Mouse (Mus musculus) embryonic facial prominence, embryonic 13.5 days (tissue): ENCODE measurements around the gene Pigh. TPM values are rescaled to one million over a fixed set of nuclear protein-coding genes. Genes with fewer than 3 reads are reported as not detected.

Experiments
- ATAC-seq: fragments of 200-750 bp; cut with Nextera tagmentation; 2 replicates; pipeline ENCODE4 v1.8.0; 2017; ENCODE audit warnings: low read depth; ENCODE audit not compliant: insufficient number of reproducible peaks, insufficient read depth, low FRiP score, low TSS enrichment
- H3K27ac ChIP-seq: fragments of 300-500 bp; sonication (generic); 2 replicates; pipeline ENCODE4 v1.5.1; 2015; ENCODE audit warnings: moderate library complexity, mild to moderate bottlenecking, inconsistent platforms
- H3K27me3 ChIP-seq: fragments of 300-500 bp; sonication (generic); 2 replicates; pipeline ENCODE4 v1.6.1; 2015; ENCODE audit warnings: mild to moderate bottlenecking, inconsistent platforms
- H3K36me3 ChIP-seq: fragments of 300-500 bp; sonication (generic); 2 replicates; pipeline ENCODE4 v1.6.1; 2015; ENCODE audit warnings: mild to moderate bottlenecking, inconsistent platforms
- H3K4me1 ChIP-seq: fragments of 300-500 bp; sonication (generic); 2 replicates; pipeline ENCODE4 v1.6.1; 2015; ENCODE audit warnings: inconsistent platforms
- H3K4me2 ChIP-seq: fragments of 300-500 bp; sonication (generic); 2 replicates; pipeline ENCODE4 v1.6.1; 2015; ENCODE audit warnings: moderate library complexity, mild to moderate bottlenecking, inconsistent platforms
- H3K4me3 ChIP-seq: fragments of 300-500 bp; sonication (generic); 2 replicates; pipeline ENCODE4 v1.5.1; 2015; ENCODE audit warnings: mild to moderate bottlenecking, inconsistent platforms
- H3K9ac ChIP-seq: fragments of 300-500 bp; sonication (generic); 2 replicates; pipeline ENCODE4 v1.6.1; 2015; ENCODE audit warnings: mild to moderate bottlenecking, inconsistent platforms
- H3K9me3 ChIP-seq: fragments of 300-500 bp; sonication (generic); 2 replicates; pipeline ENCODE4 v1.6.1; 2016; ENCODE audit warnings: inconsistent platforms
- WGBS: fragments of 180-500 bp; shearing (Covaris S2); methylation state at CpG from one replicate; pipeline ENCODE4 v1.1.7; 2015; ENCODE audit warnings: mixed read lengths; 5-methylcytosine and 5-hydroxymethylcytosine counted together
- polyA plus RNA-seq: library from polyadenylated mRNA; unstranded; fragments of >200 nt; fragmentation: Nextera tagmentation; extraction: Ambion mirVana; gene quantifications from 2 replicates; pipeline ENCODE4 v1.2.1, GENCODE M21; 2015

The Pigh gene
- polyA plus RNA-seq, 1 experiment from 2014 or later, result 36.5 TPM

DNA sequence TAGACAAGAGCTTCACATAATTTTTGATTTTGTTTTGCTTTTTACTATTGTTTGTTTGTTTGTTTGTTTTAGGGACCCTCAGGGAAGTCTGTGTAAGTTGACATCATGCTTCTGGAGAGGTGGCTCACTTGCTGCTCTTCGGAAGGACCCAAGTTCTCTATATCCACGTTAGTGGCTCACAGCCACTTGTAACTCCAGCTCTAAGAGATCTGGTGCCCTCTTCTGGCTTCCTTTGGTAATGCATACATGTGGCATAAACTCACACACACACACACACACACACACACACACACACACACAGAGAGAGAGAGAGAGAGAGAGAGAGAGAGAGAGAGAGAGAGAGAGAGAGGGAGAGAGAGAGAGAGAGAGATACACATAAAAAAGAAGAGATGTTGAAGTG is 15.1 kb upstream of the Pigh start:
- no peak for ATAC-seq
- no peaks in the 10 kb centered on the region for H3K4me1 ChIP-seq
- no peak overlapping the region for H3K9ac ChIP-seq
- H3K4me2 ChIP-seq, result no peak overlapping the region
- H3K36me3 ChIP-seq, result no peaks in the 10 kb centered on the region
- no peak overlapping the region for H3K27ac ChIP-seq
- H3K27me3 ChIP-seq, result no peaks in the 10 kb centered on the region
- H3K9me3 ChIP-seq, result no peaks in the 10 kb centered on the region
- H3K4me3 ChIP-seq, result no peak overlapping the region
- WGBS, result 71% methylated on average over 2 of the region's 2 CpGs

DNA sequence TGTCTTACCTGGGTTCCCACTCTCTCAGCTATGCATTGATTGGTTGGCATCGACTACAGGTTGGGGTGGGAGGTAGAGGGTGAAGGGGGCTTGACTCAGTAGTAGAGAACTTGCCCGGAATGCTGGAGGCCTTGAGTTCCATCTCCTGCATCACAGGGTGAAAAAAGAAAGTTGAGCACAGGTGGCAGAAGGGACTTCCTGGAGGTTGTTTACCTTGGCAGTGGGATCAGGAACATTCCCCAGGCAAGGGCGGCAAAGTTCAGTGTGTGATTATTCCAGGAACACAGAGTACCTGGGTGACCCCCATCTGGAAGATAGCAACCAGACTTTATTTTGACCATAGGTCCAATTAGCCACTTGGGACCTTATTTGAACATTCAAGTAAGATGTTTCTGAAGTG is 14.3 kb upstream of the Pigh start:
- H3K4me1 ChIP-seq, result no peaks in the 10 kb centered on the region
- H3K36me3 ChIP-seq, result no peaks in the 10 kb centered on the region
- no peak overlapping the region for H3K9ac ChIP-seq
- no peak for ATAC-seq
- WGBS, result 80% methylated on average over 3 of the region's 3 CpGs
- H3K9me3 ChIP-seq, result no peaks in the 10 kb centered on the region
- H3K27ac ChIP-seq, result no peak overlapping the region
- no peak overlapping the region for H3K4me2 ChIP-seq
- H3K27me3 ChIP-seq, result no peaks in the 10 kb centered on the region
- no peak overlapping the region for H3K4me3 ChIP-seq

DNA sequence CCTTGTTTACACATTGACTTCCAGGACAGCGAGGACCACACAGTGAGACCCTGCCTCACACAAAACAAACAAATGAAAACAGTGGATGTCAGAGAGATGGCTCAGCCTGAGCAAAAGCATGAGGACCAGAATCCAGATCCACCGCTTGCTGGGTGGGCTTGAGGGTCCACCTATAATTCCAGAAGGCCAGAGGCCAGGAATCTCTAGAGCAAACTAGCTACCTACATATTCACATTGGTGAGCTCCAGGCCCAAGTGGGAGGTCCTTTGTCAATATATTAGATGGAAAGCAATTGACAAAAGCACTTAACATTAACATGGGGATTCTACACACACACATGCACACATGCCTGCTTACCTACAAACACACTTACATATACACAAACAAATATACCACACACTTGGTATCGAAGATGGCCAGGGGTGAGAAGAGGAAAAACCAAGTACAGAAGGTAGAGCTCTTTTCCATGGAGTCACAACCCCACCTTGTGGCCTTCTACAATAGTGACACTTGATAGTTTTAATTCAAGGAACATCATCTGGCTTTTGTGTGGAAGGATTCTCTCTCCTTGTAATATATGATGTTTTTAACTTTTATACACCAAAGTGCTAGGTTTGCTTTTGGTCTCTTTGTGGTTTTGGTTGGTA is 7.8 kb upstream of the Pigh start:
- no peak overlapping the region for H3K4me3 ChIP-seq
- H3K27me3 ChIP-seq, result no peaks in the 10 kb centered on the region
- H3K27ac ChIP-seq, result no peak overlapping the region
- no peak overlapping the region for H3K4me2 ChIP-seq
- ATAC-seq, result no peak
- H3K9ac ChIP-seq, result no peak overlapping the region
- no peaks in the 10 kb centered on the region for H3K4me1 ChIP-seq
- no peaks in the 10 kb centered on the region for H3K9me3 ChIP-seq
- no peaks in the 10 kb centered on the region for H3K36me3 ChIP-seq
- WGBS, result 58% methylated on average over 3 of the region's 3 CpGs

DNA sequence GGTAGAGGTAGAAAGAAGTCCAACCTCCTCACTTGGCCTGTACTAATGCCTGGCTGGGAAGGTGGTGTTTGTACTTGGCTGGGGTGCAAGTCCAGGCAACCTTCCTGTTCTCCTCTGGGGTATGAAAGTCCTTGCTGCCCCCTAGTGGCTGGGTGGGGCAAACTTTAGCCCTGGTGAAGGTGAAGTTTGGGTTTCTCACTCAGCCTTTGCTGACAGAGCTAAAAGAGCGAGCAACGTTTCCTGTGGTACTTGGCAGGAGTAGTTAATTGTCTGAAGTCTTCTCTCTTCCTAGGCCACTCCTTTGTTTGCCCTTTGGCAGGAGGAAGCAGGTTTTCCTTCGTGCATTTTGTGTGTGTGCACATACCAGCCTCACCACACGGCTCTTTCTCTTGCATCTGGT is 3.1 kb upstream of the Pigh start:
- no peak overlapping the region for H3K27ac ChIP-seq
- H3K27me3 ChIP-seq, result no peaks in the 10 kb centered on the region
- ATAC-seq, result no peak
- H3K9me3 ChIP-seq, result no peaks in the 10 kb centered on the region
- no peak overlapping the region for H3K9ac ChIP-seq
- H3K4me3 ChIP-seq, result no peak overlapping the region
- peaks cover 10% of the 10 kb centered on the region; the same call in 1 of the 2 replicates for H3K4me1 ChIP-seq
- no peaks in the 10 kb centered on the region for H3K36me3 ChIP-seq
- H3K4me2 ChIP-seq, result no peak overlapping the region
- WGBS, result 42% methylated on average over 4 of the region's 4 CpGs

DNA sequence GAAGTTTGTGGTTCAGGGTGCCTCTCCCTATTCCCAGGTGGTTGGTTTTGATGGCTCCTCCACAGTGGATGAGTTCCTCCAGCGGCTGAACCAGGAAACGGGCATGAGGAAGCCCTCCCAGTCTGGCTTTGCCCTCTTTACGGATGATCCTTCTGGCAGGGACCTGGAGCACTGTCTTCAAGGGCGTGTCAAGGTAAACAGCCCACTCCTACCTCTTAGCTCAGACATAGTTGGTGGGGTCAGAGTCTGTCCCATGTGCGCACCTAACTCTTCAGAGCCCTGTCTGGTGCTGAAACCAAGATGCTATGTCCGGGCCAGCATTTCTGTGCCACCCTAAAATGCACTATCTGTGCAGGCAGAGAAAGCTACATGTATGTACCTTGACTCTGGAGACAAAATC is 16.1 kb downstream of the Pigh start:
- no peaks in the 10 kb centered on the region for H3K4me1 ChIP-seq
- 92% methylated on average over 6 of the region's 6 CpGs for WGBS

DNA sequence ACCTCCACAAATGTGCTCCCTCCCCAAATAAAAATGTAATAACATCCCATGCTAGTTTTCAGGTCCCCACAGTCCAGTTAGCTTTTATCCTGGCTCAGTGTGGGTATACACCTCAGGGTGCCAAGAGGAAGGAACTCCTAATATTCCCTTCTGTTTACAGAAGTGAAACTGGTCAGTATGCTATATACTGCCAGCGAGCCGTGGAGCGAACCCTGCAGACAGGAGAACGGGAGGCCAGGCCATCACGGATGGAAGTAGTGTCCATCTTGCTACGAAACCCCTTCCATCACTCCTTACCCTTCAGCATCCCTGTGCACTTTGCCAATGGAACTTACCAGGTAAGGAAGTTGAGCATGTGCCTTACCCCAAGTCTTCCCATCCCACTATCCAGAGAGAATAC is 16.9 kb downstream of the Pigh start:
- peaks cover 64% of the 10 kb centered on the region for H3K36me3 ChIP-seq
- ATAC-seq, result no peak
- no peaks in the 10 kb centered on the region for H3K4me1 ChIP-seq
- H3K4me3 ChIP-seq, result no peak overlapping the region
- no peaks in the 10 kb centered on the region for H3K9me3 ChIP-seq
- no peak overlapping the region for H3K9ac ChIP-seq
- no peaks in the 10 kb centered on the region for H3K27me3 ChIP-seq
- no peak overlapping the region for H3K27ac ChIP-seq
- WGBS, result 93% methylated on average over 6 of the region's 6 CpGs
- no peak overlapping the region for H3K4me2 ChIP-seq

More for the DNA sequence above, 16.1 kb downstream of the Pigh start:
- no peak overlapping the region for H3K9ac ChIP-seq
- peaks cover 67% of the 10 kb centered on the region for H3K36me3 ChIP-seq
- no peak for ATAC-seq
- no peak overlapping the region for H3K4me2 ChIP-seq
- no peak overlapping the region for H3K4me3 ChIP-seq
- H3K9me3 ChIP-seq, result no peaks in the 10 kb centered on the region
- no peaks in the 10 kb centered on the region for H3K27me3 ChIP-seq
- H3K27ac ChIP-seq, result no peak overlapping the region

DNA sequence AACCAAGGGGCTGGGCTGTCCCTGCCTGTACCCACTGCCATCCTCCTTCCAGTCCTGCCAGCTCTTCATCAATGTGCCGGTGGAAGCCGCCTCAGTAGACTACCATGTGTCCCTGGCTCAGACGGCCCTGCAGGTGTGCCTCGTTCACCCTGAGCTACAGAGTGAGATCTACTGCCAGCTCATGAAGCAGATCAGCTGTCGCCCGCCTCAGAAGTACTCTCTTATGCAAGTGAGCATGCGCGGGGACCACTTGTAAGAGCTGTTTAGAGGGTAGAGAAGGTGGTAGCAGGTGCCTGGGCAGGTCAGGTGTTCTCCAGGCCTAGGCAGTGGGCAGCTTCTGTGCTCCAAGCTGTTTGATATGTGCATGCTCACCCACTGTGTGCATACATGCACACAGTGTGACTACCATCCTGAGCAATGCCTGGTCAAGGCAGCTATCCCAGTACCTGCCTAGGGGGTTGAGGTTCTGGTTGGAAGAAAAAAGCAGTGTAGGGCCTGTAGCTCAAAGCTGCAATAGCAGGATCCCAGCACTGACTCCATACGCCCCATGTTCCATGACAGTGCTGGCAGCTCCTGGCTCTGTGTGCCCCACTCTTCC is 18.6 kb downstream of the Pigh start:
- no peaks in the 10 kb centered on the region for H3K27me3 ChIP-seq
- H3K4me3 ChIP-seq, result no peak overlapping the region
- H3K4me1 ChIP-seq, result no peaks in the 10 kb centered on the region
- no peak overlapping the region for H3K27ac ChIP-seq
- H3K9ac ChIP-seq, result no peak overlapping the region
- H3K9me3 ChIP-seq, result no peaks in the 10 kb centered on the region
- no peak for ATAC-seq
- no peak overlapping the region for H3K4me2 ChIP-seq
- peaks cover 49% of the 10 kb centered on the region for H3K36me3 ChIP-seq
- WGBS, result 85% methylated on average over 9 of the region's 9 CpGs

DNA sequence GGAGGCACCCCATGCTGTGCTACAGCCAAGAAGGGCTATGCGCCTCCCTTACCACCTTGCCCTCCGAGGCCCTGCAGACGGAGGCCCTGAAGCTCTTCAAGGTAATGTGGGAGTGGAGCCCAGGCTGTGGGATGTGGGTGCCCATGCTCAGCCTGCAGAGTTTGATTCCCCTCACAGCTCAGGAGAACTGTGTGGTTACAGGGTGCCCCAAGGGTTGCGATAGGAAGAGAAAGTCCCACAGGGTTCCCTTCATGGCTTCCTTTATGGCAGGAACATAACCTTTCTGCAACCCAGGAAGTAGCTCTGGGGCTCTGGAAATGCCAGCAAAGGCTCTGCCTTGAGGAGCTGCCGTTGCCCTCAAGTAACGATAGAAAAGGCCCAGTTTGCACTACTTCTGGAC is 19.5 kb downstream of the Pigh start:
- no peak overlapping the region for H3K27ac ChIP-seq
- H3K4me3 ChIP-seq, result no peak overlapping the region
- H3K27me3 ChIP-seq, result no peaks in the 10 kb centered on the region
- H3K9ac ChIP-seq, result no peak overlapping the region
- H3K4me1 ChIP-seq, result no peaks in the 10 kb centered on the region
- H3K9me3 ChIP-seq, result no peaks in the 10 kb centered on the region
- no peak overlapping the region for H3K4me2 ChIP-seq
- H3K36me3 ChIP-seq, result peaks cover 39% of the 10 kb centered on the region
- 82% methylated on average over 6 of the region's 6 CpGs for WGBS
- no peak for ATAC-seq

DNA sequence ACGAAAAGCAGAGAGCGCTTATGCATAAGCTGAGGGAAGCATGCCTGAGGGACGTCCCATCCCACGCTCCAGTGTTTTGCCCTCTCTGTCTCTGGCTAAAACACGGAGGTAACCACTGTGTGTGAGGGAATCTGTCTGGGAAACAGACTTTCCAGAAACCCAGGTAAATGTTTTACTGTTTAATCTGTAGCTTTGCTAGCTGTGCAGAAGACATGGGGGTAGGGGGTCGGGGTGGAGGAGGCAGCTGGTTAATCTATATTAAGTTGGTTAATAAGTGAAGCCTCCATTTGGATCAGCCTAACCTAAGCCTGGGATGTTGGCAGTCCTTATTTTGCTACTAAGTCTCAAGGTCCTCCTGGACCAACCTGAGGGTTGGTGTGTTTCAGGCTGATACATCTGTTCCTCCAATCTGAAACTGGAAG is 20.3 kb downstream of the Pigh start:
- Histone ChIP-seq H3K9me3 (no peaks in the 10 kb centered on the region), H3K36me3 (peaks cover 34% of the 10 kb centered on the region), H3K27me3 (no peaks in the 10 kb centered on the region), H3K4me3 (no peak overlapping the region), H3K4me1 (no peaks in the 10 kb centered on the region), H3K4me2 (no peak overlapping the region), H3K9ac (no peak overlapping the region), H3K27ac (no peak overlapping the region)
- no peak for ATAC-seq
- 87% methylated on average over 6 of the region's 6 CpGs for WGBS

DNA sequence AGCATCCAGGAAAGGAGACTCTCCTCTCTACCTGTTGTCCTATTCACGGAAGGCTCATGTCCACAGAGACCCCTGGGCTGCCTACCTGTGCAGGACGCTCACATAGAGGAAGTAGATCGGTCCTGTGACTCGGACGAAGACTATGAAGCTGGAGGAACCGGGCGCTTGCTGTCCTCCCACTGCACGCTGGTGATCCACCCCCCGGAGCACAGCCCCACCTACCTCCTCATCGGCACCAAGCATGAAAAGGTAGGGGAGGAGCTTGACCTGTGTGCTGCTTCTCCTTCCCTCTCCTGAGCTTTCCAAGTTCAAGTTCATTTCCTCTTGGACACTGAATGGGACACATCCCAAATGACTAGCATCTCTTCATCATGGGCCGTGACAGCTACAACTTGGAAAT is 21.1 kb downstream of the Pigh start:
- Histone ChIP-seq H3K4me2 (no peak overlapping the region), H3K27ac (no peak overlapping the region), H3K4me3 (no peak overlapping the region), H3K27me3 (no peaks in the 10 kb centered on the region), H3K9me3 (no peaks in the 10 kb centered on the region), H3K4me1 (no peaks in the 10 kb centered on the region), H3K36me3 (peaks cover 28% of the 10 kb centered on the region), H3K9ac (no peak overlapping the region)
- 93% methylated on average over 11 of the region's 11 CpGs for WGBS
- no peak for ATAC-seq

DNA sequence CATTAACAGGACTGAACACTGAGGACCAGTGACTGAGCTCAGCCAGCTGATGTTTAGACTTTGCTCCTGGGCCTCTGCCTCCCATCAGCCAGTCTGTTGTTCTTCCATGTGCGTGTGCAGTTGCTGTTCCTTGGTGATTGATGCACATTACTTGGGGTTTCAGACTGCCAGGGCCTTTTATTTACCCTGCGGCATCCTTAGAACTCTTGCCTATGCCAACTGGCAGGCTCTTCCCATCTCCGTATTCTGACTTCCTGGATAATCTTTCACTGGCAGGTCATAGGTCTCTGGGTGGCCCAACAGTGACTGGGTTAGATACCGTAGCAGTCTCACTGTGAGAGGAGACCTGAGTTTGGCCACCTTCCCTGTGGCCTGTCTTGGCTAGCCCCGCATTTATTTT is 21.9 kb downstream of the Pigh start:
- 87% methylated on average over 5 of the region's 5 CpGs for WGBS
- H3K27me3 ChIP-seq, result no peaks in the 10 kb centered on the region

DNA sequence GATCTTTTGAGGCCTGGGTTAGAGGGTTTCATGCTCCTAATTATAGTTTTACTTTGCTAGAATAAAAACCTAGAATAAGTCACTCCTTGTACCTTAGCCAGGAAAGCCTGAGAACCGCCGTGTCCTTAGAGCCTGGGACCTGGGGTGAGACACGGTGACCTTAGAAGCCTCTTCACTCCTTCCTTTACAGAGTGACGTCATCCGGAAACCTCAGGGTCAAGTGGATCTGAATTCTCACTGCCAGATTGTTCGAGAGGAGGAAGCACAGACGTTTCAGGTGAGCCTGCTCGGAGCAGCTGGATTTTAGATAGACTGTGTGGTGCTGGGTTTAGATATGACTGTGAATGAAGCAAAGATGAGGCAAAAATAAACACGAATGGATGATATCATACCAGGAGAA is 23.0 kb downstream of the Pigh start:
- Histone ChIP-seq H3K36me3 (peaks cover 20% of the 10 kb centered on the region), H3K27ac (no peak overlapping the region), H3K4me2 (no peak overlapping the region), H3K9me3 (no peaks in the 10 kb centered on the region), H3K27me3 (no peaks in the 10 kb centered on the region), H3K4me3 (no peak overlapping the region), H3K9ac (no peak overlapping the region), H3K4me1 (no peaks in the 10 kb centered on the region)
- WGBS, result 84% methylated on average over 9 of the region's 9 CpGs
- ATAC-seq, result no peak

More for the DNA sequence above, 21.9 kb downstream of the Pigh start:
- no peak for ATAC-seq
- Histone ChIP-seq H3K4me2 (no peak overlapping the region), H3K36me3 (peaks cover 20% of the 10 kb centered on the region), H3K9me3 (no peaks in the 10 kb centered on the region), H3K4me1 (no peaks in the 10 kb centered on the region), H3K9ac (no peak overlapping the region), H3K4me3 (no peak overlapping the region), H3K27ac (no peak overlapping the region)
